Mouse (Mus musculus) central nervous system, embryonic 11.5 days (tissue): ENCODE measurements around the gene Eml6. TPM values are rescaled to one million over a fixed set of nuclear protein-coding genes. Genes with fewer than 3 reads are reported as not detected.

Source experiments
- polyA plus RNA-seq: library from polyadenylated mRNA; depleted of rRNA; stranded (reverse); fragments of >200 nt; gene quantifications from 2 replicates; pipeline ENCODE4 v1.2.3, GENCODE M21; 2012; rRNA removed

The Eml6 gene
- 2.8 and 3.2 TPM in 2 replicates for polyA plus RNA-seq

DNA sequence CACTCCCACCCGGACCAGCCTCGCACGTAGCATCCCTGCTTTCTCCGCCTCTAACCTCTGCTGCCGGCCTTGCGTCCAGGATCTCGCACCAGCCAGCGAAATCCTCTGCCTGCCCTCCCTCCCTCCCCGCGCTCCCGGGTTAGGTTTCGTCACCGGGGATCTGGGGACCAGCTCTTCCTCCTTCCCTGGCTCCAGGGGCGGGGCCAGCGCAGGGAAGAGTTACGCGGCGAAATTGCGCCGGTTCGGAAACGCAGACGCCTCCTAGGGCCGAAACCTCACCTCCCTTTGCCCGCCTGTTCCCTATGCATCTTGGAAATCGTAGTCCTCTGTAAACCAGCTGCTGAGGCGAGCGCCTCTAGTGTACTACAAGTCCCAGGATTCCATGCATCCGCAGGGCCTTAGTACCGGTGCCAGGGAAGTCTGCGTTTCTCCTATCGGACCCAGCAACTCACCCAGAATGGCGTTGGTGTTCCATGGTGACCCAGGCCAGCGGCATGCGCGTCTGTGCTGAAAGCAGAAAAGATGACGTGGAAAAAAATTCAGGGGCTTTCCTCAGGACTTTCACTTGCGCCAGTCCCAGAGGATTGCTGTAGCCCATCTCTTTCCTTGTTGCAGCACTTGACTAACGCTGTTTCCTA lies at the start of gene Eml6:
Gene Eml6 (minus strand): TSS at position 199 of the 638 bp plus-strand sequence.

DNA sequence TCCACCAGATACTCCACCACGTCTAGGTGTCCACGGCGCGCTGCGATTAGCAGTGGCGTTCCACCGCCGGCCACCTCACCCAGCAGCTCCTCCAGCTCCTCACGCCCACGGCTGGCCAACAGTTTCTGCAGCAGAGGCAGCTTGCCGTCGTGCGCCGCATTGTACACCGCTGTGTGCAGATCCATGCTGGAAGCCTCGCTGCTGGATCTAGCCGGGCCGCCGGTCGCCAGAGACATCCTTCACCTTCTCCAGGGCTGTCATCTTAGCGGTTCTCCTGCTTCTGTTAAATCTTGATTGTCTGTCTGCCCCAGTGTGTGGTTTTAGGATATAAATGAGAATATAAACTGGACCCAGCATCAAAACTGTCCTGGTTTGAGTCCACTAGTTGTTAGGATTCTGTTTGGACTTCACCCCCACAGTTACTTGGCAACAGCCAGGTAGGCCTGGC lies 200.5 kb downstream of the Eml6 start, which contains the start of gene 4931440F15Rik:
Gene 4931440F15Rik (minus strand): TSS at position 398 of the 448 bp plus-strand sequence.

Other genes with a start within 250 kb of the Eml6 start
- 0.05 and 0.07 TPM in 2 replicates for gene 4931440F15Rik, start 200.4 kb downstream of the Eml6 start, polyA plus RNA-seq
- gene Sptbn1, start 242.1 kb upstream of the Eml6 start, polyA plus RNA-seq, result 92.4 and 110 TPM in 2 replicates